Mouse (Mus musculus) spleen, postnatal 10 days (tissue): Measurements from ENCODE around the gene Ntn1.

Experiments
- DNase-seq, 2 experiments: peaks; one replicate each; pipeline ENCODE4 v3.0.0; 2021 to 2022; ENCODE audit warnings: low spot score in 2 of 2

Ntn1 gene

DNA sequence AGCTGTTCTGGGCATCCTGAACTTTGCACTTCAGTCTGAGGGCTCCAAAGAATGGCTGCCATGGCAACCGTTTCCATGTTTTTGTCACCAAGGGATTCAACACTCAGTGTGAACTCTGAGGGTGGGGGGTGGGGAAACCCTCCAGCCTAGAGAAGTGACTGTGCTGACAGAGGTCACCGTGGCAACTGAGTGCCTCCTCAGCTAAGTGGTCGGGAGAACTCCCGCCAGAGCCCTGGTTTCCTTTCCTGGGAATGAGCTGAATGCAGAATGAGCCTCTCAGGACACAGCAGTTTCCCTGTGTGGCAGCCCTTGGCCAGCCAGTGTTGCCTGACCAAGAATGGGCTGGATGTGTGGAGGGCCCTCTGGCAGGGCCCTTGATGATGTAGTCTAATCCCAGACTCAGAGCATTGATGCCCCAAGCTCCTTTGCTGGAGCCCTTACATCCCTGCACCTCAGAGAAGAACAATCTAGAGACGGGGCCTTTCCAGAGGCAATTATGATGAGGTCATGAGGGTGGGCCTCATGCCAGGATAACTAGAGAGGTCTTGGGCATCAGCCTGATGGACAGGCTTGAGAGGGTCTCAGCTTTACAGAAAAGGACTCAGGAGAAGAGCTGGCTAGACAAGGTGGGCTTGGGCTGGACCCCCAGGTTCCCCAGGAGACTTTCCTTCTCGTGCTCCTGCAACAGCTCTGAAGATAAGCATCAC is 185.3 kb downstream of the Ntn1 start:
- no peak for DNase-seq

- DNase-seq, result no peak
Measured at GRCm38 (mm10) chr11:68214496-68215205, 186.0 kb downstream of the Ntn1 start.

GRCm38 (mm10) chr11:68213896-68214295 is 186.7 kb downstream of the Ntn1 start:
- DNase-seq, result peak in 1 of 2 experiments; percentile 37

DNA sequence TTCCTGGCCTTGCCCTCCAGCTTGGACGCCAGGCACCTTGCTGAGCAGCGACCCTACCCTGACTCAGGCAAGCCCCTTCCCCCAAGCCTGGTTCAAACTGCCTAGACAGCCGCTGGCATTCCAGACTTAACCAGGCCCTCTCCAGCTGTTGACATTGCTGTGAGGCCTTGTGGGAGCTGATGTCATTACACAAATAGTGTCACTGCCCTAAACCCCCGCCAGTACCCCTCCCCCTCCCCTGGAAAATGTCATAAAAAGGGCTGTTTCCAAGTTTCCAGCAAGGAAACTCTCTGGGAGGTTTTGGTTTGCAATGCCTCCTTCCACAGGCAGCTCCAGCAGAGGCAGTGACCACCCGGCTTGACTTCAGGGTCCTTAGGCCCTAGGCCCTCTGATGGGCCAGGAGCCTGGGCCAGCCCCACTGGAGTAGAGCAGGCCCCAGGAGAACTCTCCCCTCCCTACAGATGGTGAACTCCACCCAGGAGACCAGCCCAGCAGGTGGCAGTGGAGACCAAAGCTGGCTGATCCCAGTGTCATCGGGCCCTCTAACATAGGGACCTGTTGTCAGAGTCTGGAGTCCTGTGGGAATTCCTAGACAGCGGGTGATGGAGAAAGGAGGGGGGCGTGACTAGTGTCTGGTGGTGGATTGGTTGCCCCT is 188.6 kb downstream of the Ntn1 start:
- DNase-seq, result peak in 1 of 2 experiments; percentile 42

DNA sequence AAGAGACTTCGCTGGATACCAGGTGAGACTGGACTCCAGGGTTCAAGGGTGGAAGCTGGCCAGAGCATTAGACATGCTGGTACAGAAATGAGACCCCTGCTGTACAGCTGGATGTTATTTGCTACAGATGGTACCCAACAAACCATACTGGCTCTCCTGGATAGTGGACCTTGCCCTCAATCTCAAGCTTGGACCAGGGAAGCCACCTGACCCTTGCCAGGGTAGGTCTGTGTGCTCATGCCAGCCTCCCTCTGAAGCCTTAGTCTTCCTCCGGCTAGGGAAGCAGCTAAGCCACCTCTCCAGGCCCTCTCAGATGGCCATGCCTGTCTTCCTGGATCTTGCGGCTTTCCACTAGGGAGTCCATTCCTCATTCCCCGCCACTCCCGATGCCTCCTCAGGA is 189.9 kb downstream of the Ntn1 start:
- DNase-seq, result no peak

DNA sequence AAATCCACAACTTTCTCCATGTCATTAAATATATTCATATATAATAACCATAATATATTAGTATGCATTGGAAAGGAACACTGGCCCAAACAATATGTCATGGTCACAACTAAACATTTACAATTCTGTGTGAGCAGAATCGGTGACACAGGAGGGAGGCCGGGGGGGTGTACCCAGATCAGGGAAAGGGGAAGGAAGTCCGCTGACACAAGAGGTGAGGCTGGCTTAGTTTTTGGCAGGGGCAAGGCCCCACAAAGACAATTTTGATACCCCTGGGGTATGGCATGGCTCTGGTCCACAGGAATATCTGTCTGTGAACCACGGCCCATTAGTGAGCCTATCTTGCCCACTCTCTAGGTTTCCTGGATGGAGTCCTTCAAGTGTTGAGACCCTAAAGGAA is 191.1 kb downstream of the Ntn1 start:
- no peak for DNase-seq

GRCm38 (mm10) chr11:68208582-68208981 is 192.0 kb downstream of the Ntn1 start:
- no peak for DNase-seq

DNA sequence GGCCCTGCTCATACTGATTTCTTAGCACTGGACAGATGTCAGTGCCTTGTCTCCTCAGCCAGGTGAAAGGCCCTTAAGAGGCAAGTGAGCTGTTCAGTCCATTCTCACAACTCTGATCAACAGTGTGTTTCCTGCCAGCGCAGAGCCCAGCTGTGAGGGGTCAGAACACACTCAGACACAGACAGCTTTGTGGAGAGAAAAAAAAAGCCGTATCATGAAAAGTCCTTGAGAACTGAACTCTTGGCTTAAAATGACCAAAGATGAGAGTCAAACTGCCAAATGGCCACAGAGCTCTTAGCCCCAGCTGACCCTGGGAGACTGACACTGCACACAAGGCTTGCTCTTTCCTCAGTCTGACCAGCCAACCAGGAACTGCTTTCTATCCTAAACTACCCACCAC is 192.6 kb downstream of the Ntn1 start:
- DNase-seq, result no peak

DNA sequence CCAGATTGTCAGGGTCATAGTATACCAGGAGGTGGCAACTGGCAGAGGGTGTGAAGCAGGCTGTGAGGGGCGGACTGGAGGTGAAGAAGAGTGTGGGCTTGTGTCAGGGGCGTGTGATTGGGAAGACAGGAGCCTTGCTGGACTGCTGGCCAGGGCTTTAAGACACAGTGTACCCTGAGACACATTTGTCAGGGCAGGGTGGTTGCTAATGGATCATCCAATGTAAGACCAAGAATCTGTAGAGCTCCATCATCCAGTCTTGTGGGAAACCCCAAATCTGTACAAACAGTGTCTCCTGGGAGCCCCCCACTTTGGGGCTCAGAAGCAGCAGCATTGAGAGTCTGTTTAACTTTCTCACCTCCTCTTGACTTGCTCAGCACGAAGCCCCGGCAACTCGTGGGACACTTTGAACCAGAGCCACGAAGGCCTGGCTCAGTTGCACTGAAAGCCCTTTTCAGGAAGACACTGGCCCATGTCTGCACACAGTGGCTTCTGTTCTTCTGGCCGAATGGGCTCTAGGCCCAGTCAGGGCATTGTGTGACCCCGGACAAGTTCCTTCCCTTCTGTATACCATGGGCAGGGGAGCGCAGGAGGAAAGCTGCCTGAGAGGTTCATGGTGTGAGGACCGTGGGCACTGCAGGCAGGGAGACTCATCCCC is 194.9 kb downstream of the Ntn1 start:
- no peak for DNase-seq

DNA sequence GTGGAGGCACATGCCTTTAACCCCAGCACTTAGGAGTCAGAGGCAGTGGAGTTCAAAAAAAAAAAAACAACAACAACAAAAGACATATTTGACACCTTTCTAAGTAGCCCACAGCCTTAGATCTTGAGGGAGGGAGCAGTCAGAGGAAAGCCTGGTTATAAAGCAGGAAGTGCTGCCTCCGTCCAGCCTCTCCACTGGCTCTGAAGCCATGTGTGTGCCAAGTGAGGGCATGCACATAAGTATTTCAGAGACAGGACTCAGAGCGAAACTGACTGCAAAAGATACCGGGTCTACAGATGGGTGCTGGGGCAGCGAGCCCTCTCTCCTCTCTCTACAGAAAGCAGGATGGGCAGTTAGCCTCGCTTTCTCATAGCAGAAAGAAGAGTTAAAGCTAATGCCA is 196.2 kb downstream of the Ntn1 start:
- no peak for DNase-seq

- DNase-seq, result no peak
Measured at GRCm38 (mm10) chr11:68203658-68204315, 196.8 kb downstream of the Ntn1 start.

DNA sequence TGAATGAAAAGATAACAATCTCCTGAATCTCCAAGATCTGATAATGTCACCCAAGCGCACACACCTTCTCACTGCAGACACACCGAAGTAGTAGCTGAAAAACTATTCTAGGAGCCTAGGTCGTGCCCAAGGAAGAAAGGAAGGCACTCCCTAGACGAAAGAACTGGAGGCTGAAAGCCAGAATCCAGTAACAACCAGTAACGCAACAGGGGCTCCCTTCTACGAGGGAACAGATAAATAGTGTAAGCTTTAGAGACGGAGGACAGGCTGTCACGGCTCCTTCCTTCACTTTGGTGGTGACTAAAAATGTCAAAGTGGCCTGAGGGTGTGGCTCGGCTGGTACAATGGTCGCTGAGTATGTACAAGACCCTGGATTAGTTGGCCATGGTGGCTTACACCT is 198.1 kb downstream of the Ntn1 start:
- DNase-seq, result no peak

DNA sequence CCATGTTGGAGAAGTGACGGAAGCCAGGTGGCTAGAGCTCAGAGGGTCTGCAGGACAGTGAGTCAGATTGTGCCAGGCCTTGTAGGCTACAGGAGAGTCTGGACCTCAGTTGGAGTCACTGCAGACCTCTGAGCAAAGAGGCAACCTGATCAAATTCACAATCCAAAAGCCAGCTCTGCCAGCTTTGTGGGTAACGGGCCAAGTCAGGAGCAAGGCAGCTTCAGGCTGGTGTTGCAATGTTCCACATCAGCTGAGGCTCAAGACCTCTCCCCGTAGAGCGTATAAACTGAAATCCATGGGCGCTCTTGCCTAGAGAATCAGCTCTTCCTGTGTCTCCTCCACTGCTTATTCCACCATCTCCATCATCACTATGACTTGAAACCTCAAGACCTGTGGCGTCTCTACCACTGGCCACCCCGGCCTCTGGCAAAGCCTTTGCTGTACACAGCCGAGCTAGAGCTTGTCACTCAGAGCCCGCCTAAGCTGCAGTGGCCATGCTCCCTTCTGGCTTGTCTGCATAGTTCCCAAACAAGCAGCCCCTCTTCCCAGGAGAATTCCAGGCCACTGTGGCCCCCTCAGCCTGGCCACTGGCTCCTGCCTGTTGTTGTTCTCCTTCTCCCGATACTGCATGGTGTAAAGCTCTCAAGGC is 198.7 kb downstream of the Ntn1 start:
- no peak for DNase-seq

DNA sequence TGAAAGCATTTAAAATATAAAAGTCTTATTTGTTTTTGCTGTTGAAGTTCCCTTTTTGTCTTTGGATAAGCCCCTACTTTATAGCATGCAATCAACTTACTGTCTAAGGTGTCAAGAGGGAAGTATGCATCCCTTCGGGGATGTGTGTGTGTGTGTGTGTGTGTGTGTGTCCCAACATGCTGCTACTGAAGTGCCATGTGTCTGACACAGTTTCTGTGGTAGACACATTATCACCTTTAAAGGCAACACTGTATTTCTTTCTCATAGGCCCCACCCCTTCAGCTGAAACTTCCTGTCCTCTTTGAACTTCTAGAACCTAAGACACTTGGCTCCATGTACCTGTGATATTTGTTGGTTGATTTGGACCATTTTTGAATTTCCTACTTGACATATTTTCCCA is 199.6 kb downstream of the Ntn1 start:
- DNase-seq, result no peak

- DNase-seq, result no peak
Measured at GRCm38 (mm10) chr11:68200500-68200899, 200.1 kb downstream of the Ntn1 start.

DNA sequence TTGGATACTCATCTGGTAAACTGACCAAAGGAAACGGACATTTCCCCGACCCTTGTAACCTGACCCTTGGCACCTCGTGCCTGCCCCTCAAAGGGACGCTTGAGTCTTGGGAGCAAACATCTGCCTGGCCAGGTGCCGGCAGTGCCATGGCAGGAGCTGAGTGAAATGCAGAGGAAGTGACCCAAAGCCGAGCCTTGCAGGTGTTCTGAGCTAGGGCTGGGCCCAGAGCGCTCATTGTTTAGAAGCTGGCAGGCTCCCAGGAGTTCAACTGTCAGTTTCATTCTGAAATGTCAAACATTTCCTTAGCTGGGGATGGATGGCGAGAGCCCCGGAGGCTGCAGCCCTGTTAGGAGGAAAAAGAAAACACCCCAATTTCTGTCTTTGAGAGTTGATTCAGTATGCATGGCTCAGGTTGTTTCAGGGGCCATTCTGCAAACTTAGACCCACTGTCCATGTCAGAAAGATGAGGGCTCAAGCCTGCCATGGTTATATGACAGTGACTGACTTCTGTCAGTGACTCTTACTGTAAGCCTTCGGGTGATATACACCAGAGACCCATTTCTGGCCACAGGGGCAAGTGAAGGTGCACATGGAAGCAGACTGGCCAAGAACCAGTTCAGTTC is 200.7 kb downstream of the Ntn1 start:
- peak in 1 of 2 experiments; percentile 51 for DNase-seq

DNA sequence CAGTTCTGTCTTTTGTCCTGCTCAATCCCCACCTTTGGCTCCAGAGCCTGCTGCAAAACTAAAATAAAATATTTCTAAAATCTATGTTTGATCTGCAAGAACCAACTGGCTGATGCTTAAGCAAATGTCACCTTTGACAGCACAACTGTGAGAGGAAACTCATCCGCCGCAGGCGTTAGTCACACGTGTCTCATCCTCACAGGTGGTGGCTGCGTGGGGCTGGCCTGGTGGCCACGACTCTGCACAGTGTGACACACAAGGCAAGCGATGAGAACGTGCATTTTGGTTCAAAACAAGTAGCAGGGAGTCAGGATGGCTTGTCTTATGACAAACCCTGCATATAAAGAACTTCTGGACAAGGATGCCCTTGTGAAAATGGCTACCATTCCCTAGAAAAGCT is 201.5 kb downstream of the Ntn1 start:
- peak in 1 of 2 experiments; percentile 37 for DNase-seq

GRCm38 (mm10) chr11:68198696-68199095 is 201.9 kb downstream of the Ntn1 start:
- DNase-seq, result no peak

- DNase-seq, result no peak
Measured at GRCm38 (mm10) chr11:68197471-68197870, 203.2 kb downstream of the Ntn1 start.

GRCm38 (mm10) chr11:68196566-68196965 is 204.1 kb downstream of the Ntn1 start:
- DNase-seq, result no peak

- no peak for DNase-seq
Measured at GRCm38 (mm10) chr11:68195693-68196176, 204.9 kb downstream of the Ntn1 start.
